Comparison of ENCODE assay signal across 11 mouse cellular contexts in genomic region chr3:121891338-121891737, GRCm38 (mm10).
A peak's percentile ranks its signal among the peaks of the same experiment; 100 is the strongest.
DNase-seq lines count a peak whose midpoint lies in the region; ATAC-seq and TF ChIP-seq lines count a peak whose summit lies in the region.
"Had no signal": no experiment of that assay in that cellular context is flagged by ENCODE, and none has a peak within 500 bp of the region (broad histone marks: within the 10 kb centered on the region; RNA-seq: fewer than 3 reads in every experiment).

No protein-coding gene starts in this region.

- peaks cover 34% of the 10 kb centered on the region for H3K4me1 ChIP-seq in heart, embryonic 11.5 days (ENCODE audit: control insufficient read depth, insufficient read depth, low read length)
- peaks cover 32% of the 10 kb centered on the region for H3K4me1 ChIP-seq in kidney, embryonic 15.5 days
- H3K4me1 ChIP-seq in lung, postnatal 0 days (ENCODE audit: insufficient read depth, low read depth, low read length), result no peaks in the 10 kb centered on the region
- H3K4me1 ChIP-seq in hindbrain, embryonic 14.5 days (replicated peaks; ENCODE audit: control insufficient read depth, insufficient read depth, low read length), result no peaks in the 10 kb centered on the region
- H3K4me1 ChIP-seq: hindbrain, embryonic 15.5 days had no signal

- peak overlapping the region; percentile 61 for H3K4me2 ChIP-seq in heart, embryonic 11.5 days
- H3K4me2 ChIP-seq in kidney, embryonic 15.5 days, result peak overlapping the region; percentile 37
- peak overlapping the region; percentile 37 for H3K4me2 ChIP-seq in lung, postnatal 0 days (replicated peaks; ENCODE audit: low read depth, low read length)
- no peak overlapping the region for H3K4me2 ChIP-seq in hindbrain, embryonic 14.5 days (replicated peaks)
- H3K4me2 ChIP-seq: hindbrain, embryonic 15.5 days; limb, embryonic 13.5 days; midbrain, embryonic 11.5 days had no signal

- no peaks in the 10 kb centered on the region for H3K36me3 ChIP-seq in heart, embryonic 11.5 days (ENCODE audit: control insufficient read depth, insufficient read depth, low read length)
- no peaks in the 10 kb centered on the region for H3K36me3 ChIP-seq in kidney, embryonic 15.5 days
- no peaks in the 10 kb centered on the region for H3K36me3 ChIP-seq in lung, postnatal 0 days (ENCODE audit: insufficient read depth, low read length)
- H3K36me3 ChIP-seq in hindbrain, embryonic 14.5 days (replicated peaks; ENCODE audit: control insufficient read depth, insufficient read depth), result no peaks in the 10 kb centered on the region
- H3K36me3 ChIP-seq: hindbrain, embryonic 15.5 days; limb, embryonic 13.5 days had no signal

- 0 out of 2 replicates have a peak, but pooled peaks have one; percentile 55 for ATAC-seq in heart, embryonic 11.5 days (replicated peaks; ENCODE audit: insufficient number of reproducible peaks, low FRiP score, low TSS enrichment)
- ATAC-seq in kidney, embryonic 15.5 days (replicated peaks; ENCODE audit: low FRiP score), result no peak
- peak; percentile 59 for ATAC-seq in lung, postnatal 0 days
- ATAC-seq in hindbrain, embryonic 14.5 days (ENCODE audit: low FRiP score), result no peak

- no peak for TF ChIP-seq CTCF in layer of hippocampus, adult 2 months (conservative IDR thresholded peaks at IDR 0.05)
- no peak for TF ChIP-seq CTCF in lung, postnatal 0 days (IDR thresholded peaks at IDR 0.05)

- no peaks in the 10 kb centered on the region for H3K27me3 ChIP-seq in heart, embryonic 11.5 days (ENCODE audit: control insufficient read depth, insufficient read depth, low read length)
- H3K27me3 ChIP-seq in kidney, embryonic 15.5 days, result no peaks in the 10 kb centered on the region
- no peaks in the 10 kb centered on the region for H3K27me3 ChIP-seq in lung, postnatal 0 days (replicated peaks; ENCODE audit: insufficient read depth, low read length)
- no peaks in the 10 kb centered on the region for H3K27me3 ChIP-seq in hindbrain, embryonic 14.5 days (ENCODE audit: control insufficient read depth, insufficient read depth, low read length)
- H3K27me3 ChIP-seq: hindbrain, embryonic 15.5 days had no signal

- peak; percentile 49 for TF ChIP-seq EP300 in lung, postnatal 0 days (IDR thresholded peaks at IDR 0.05)

- peak overlapping the region; percentile 62; the same call in 1 of the 2 replicates for H3K9ac ChIP-seq in heart, embryonic 11.5 days (ENCODE audit: low read depth, low read length)
- no peak overlapping the region for H3K9ac ChIP-seq in kidney, embryonic 15.5 days
- no peak overlapping the region; the same call in 1 of the 2 replicates for H3K9ac ChIP-seq in lung, postnatal 0 days (replicated peaks; ENCODE audit: low read depth)
- no peak overlapping the region for H3K9ac ChIP-seq in hindbrain, embryonic 14.5 days
- H3K9ac ChIP-seq: hindbrain, embryonic 15.5 days; limb, embryonic 13.5 days had no signal

- peak overlapping the region; percentile 13 for H3K4me3 ChIP-seq in layer of hippocampus, adult 2 months
- peak overlapping the region; percentile 32 for H3K4me3 ChIP-seq in heart, embryonic 11.5 days (ENCODE audit: low read depth, low read length)
- H3K4me3 ChIP-seq in kidney, embryonic 15.5 days (replicated peaks), result no peak overlapping the region
- no peak overlapping the region for H3K4me3 ChIP-seq in lung, postnatal 0 days (ENCODE audit: low read depth, low read length)
- H3K4me3 ChIP-seq in hindbrain, embryonic 14.5 days (replicated peaks; ENCODE audit: low read length), result no peak overlapping the region
- H3K4me3 ChIP-seq: hindbrain, embryonic 15.5 days; limb, embryonic 13.5 days had no signal

- no peaks in the 10 kb centered on the region for H3K9me3 ChIP-seq in heart, embryonic 11.5 days (replicated peaks; ENCODE audit: control insufficient read depth, low read length)
- H3K9me3 ChIP-seq in kidney, embryonic 15.5 days (replicated peaks), result no peaks in the 10 kb centered on the region
- no peaks in the 10 kb centered on the region for H3K9me3 ChIP-seq in lung, postnatal 0 days (ENCODE audit: low read length)
- no peaks in the 10 kb centered on the region for H3K9me3 ChIP-seq in hindbrain, embryonic 14.5 days (ENCODE audit: control insufficient read depth, low read length)
- H3K9me3 ChIP-seq: hindbrain, embryonic 15.5 days; limb, embryonic 13.5 days had no signal

- no peak for DNase-seq in layer of hippocampus, adult 2 months (ENCODE audit: low spot score in 2 of 2)
- no peak for DNase-seq in layer of hippocampus, postnatal 36 days
- DNase-seq in lung, postnatal 0 days (ENCODE audit: low spot score), result peak; percentile 54
- no peak for DNase-seq in adipocyte (ENCODE audit: low spot score)
- DNase-seq in gastrocnemius, postnatal 10 days, result no peak
- no peak for DNase-seq in hindbrain, embryonic 14.5 days (ENCODE audit: low spot score)

- 14% methylated on average over 9 of the region's 9 CpGs for WGBS in heart, embryonic 11.5 days (ENCODE audit: insufficient replicate concordance)
- WGBS in kidney, embryonic 15.5 days, result 28% methylated on average over 9 of the region's 9 CpGs
- WGBS in lung, postnatal 0 days, result 20% methylated on average over 9 of the region's 9 CpGs
- WGBS in hindbrain, embryonic 14.5 days, result 65% methylated on average over 9 of the region's 9 CpGs

- peak overlapping the region; percentile 58; the same call in 1 of the 2 replicates for H3K27ac ChIP-seq in layer of hippocampus, adult 2 months
- peak overlapping the region; percentile 70 for H3K27ac ChIP-seq in heart, embryonic 11.5 days (ENCODE audit: low read depth, low read length)
- peak overlapping the region; percentile 66; the same call in 1 of the 2 replicates for H3K27ac ChIP-seq in kidney, embryonic 15.5 days
- H3K27ac ChIP-seq in lung, postnatal 0 days (ENCODE audit: low read length), result peak overlapping the region; percentile 52
- no peak overlapping the region for H3K27ac ChIP-seq in hindbrain, embryonic 14.5 days
- H3K27ac ChIP-seq: hindbrain, embryonic 15.5 days; limb, embryonic 13.5 days had no signal

Comparison
In these comparisons a context has a peak if more than half of its experiments do, and no peak if none do; other contexts are left out.
1. H3K4me3 ChIP-seq: peak in layer of hippocampus, adult 2 months (single experiment) and heart, embryonic 11.5 days (single experiment); none in kidney, embryonic 15.5 days (single experiment), lung, postnatal 0 days (single experiment) and hindbrain, embryonic 14.5 days (single experiment).
2. ATAC-seq: peak in heart, embryonic 11.5 days (single experiment) and lung, postnatal 0 days (single experiment); none in kidney, embryonic 15.5 days (single experiment) and hindbrain, embryonic 14.5 days (single experiment).